ENCODE assay signal across 9 mouse cellular contexts in the genomic region with DNA sequence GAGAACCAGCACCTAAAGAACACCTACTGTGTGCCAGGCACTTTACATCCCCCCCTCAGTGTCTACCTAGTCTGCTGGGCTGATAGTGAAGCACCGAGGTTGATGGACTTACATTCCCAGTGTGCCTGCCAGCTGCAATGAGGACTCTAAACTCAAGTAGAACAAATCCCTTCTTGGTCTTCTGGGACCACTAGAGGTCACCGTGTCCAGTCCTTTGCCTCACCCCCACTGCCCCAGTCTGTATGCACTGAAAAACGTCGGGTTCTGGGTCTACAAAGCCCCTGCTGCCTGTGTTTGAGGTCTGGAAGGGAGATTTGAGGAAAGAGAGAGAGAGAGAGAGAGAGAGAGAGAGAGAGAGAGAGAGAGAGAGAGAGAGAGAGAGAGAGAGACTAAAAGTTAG. TPM values are rescaled to one million over a fixed set of nuclear protein-coding genes. Genes with fewer than 3 reads are reported as not detected.
A peak's percentile ranks its signal among the peaks of the same experiment; 100 is the strongest.
DNase-seq lines count a peak whose midpoint lies in the region; ATAC-seq lines count a peak whose summit lies in the region.
"Had no signal": no experiment of that assay in that cellular context is flagged by ENCODE, and none has a peak within 500 bp of the region (broad histone marks: within the 10 kb centered on the region; RNA-seq: fewer than 3 reads in every experiment).

No protein-coding gene starts in this region.

- H3K4me3 ChIP-seq in kidney, embryonic 16.5 days (ENCODE audit: low read length), result peak overlapping the region; percentile 43
- peak overlapping the region; percentile 56 for H3K4me3 ChIP-seq in embryonic facial prominence, embryonic 10.5 days
- no peak overlapping the region for H3K4me3 ChIP-seq in intestine, embryonic 14.5 days (ENCODE audit: low read depth, low read length)
- no peak overlapping the region; the same call in 1 of the 2 replicates for H3K4me3 ChIP-seq in neural tube, embryonic 14.5 days (ENCODE audit: low read depth, low read length)

- H3K9me3 ChIP-seq in kidney, embryonic 16.5 days (ENCODE audit: low read length), result no peaks in the 10 kb centered on the region
- peaks cover 4% of the 10 kb centered on the region; the same call in 1 of the 2 replicates for H3K9me3 ChIP-seq in embryonic facial prominence, embryonic 10.5 days
- no peaks in the 10 kb centered on the region for H3K9me3 ChIP-seq in intestine, embryonic 14.5 days (ENCODE audit: control insufficient read depth, low read length)
- H3K9me3 ChIP-seq in neural tube, embryonic 14.5 days (ENCODE audit: control insufficient read depth, low read length), result no peaks in the 10 kb centered on the region

- H3K36me3 ChIP-seq in kidney, embryonic 16.5 days (ENCODE audit: insufficient read depth, low read length), result peaks cover 15% of the 10 kb centered on the region
- H3K36me3 ChIP-seq in embryonic facial prominence, embryonic 10.5 days (replicated peaks), result peaks cover 20% of the 10 kb centered on the region
- peaks cover 16% of the 10 kb centered on the region for H3K36me3 ChIP-seq in intestine, embryonic 14.5 days (ENCODE audit: control insufficient read depth, insufficient read depth, low read length)
- H3K36me3 ChIP-seq in neural tube, embryonic 14.5 days (ENCODE audit: control insufficient read depth, insufficient read depth, low read length), result peaks cover 14% of the 10 kb centered on the region

- no peaks in the 10 kb centered on the region for H3K27me3 ChIP-seq in kidney, embryonic 16.5 days (ENCODE audit: insufficient read depth, low read length)
- no peaks in the 10 kb centered on the region for H3K27me3 ChIP-seq in embryonic facial prominence, embryonic 10.5 days (replicated peaks; ENCODE audit: low read depth, poor library complexity, severe bottlenecking)
- no peaks in the 10 kb centered on the region for H3K27me3 ChIP-seq in intestine, embryonic 14.5 days (replicated peaks; ENCODE audit: control insufficient read depth, insufficient read depth, low read length)
- H3K27me3 ChIP-seq in neural tube, embryonic 14.5 days (ENCODE audit: control insufficient read depth, insufficient read depth, low read length), result no peaks in the 10 kb centered on the region
- H3K27me3 ChIP-seq: Patski had no signal

- H3K4me2 ChIP-seq in kidney, embryonic 16.5 days (replicated peaks; ENCODE audit: low read depth, low read length), result peak overlapping the region; percentile 78
- peak overlapping the region; percentile 72 for H3K4me2 ChIP-seq in intestine, embryonic 14.5 days (ENCODE audit: low read length)
- peak overlapping the region; percentile 60 for H3K4me2 ChIP-seq in neural tube, embryonic 14.5 days (ENCODE audit: low read depth, low read length)

- peak overlapping the region; percentile 70 for H3K9ac ChIP-seq in kidney, embryonic 16.5 days (replicated peaks; ENCODE audit: low read length)
- no peak overlapping the region; the same call in 1 of the 2 replicates for H3K9ac ChIP-seq in intestine, embryonic 14.5 days (ENCODE audit: low read length)
- H3K9ac ChIP-seq in neural tube, embryonic 14.5 days (replicated peaks; ENCODE audit: low read depth, low read length), result peak overlapping the region; percentile 57; the same call in 1 of the 2 replicates

- no peak for DNase-seq in kidney, postnatal 25 days
- peak; percentile 39 for DNase-seq in embryonic facial prominence, embryonic 10.5 days (ENCODE audit: low spot score)
- DNase-seq in intestine, embryonic 14.5 days (ENCODE audit: low spot score), result peak; percentile 64
- DNase-seq in ovary, postnatal 36 days (ENCODE audit: low spot score), result no peak
- DNase-seq in layer of hippocampus, adult 8-10 months (ENCODE audit: low spot score in 2 of 2), result no peak
- DNase-seq in layer of hippocampus, postnatal 14 days (ENCODE audit: low spot score in 2 of 2), result no peak

- WGBS in kidney, embryonic 16.5 days, result 0% methylated on average over 4 of the region's 4 CpGs
- 2% methylated on average over 4 of the region's 4 CpGs for WGBS in embryonic facial prominence, embryonic 10.5 days
- WGBS in intestine, embryonic 14.5 days, result 3% methylated on average over 4 of the region's 4 CpGs
- WGBS in neural tube, embryonic 14.5 days, result 6% methylated on average over 4 of the region's 4 CpGs

- ATAC-seq in kidney, embryonic 16.5 days (ENCODE audit: low FRiP score, low TSS enrichment), result no peak
- no peak for ATAC-seq in intestine, embryonic 14.5 days (replicated peaks; ENCODE audit: low FRiP score, low TSS enrichment, low read depth)
- ATAC-seq in neural tube, embryonic 14.5 days (ENCODE audit: low read depth), result no peak

- H3K4me1 ChIP-seq in kidney, embryonic 16.5 days (ENCODE audit: insufficient read depth, low read length), result peaks cover 54% of the 10 kb centered on the region
- H3K4me1 ChIP-seq in embryonic facial prominence, embryonic 10.5 days, result peaks cover 88% of the 10 kb centered on the region
- H3K4me1 ChIP-seq in intestine, embryonic 14.5 days (replicated peaks; ENCODE audit: control insufficient read depth, insufficient read depth, low read length), result peaks cover 53% of the 10 kb centered on the region
- peaks cover 34% of the 10 kb centered on the region for H3K4me1 ChIP-seq in neural tube, embryonic 14.5 days (ENCODE audit: control insufficient read depth, insufficient read depth, low read length)

- H3K27ac ChIP-seq in kidney, embryonic 16.5 days (ENCODE audit: low read length), result peak overlapping the region; percentile 81
- peak overlapping the region; percentile 92 for H3K27ac ChIP-seq in embryonic facial prominence, embryonic 10.5 days (replicated peaks)
- H3K27ac ChIP-seq in intestine, embryonic 14.5 days (ENCODE audit: low read depth), result peak overlapping the region; percentile 95
- peak overlapping the region; percentile 98; the same call in 1 of the 2 replicates for H3K27ac ChIP-seq in neural tube, embryonic 14.5 days (ENCODE audit: low read depth, low read length)

RNA-seq across cellular contexts. Expression of a gene that starts 1.1 kb away (rescaled TPM):
- 2.3 and 2.8 TPM in 2 replicates for polyA plus RNA-seq in kidney, embryonic 16.5 days (2015; fragmentation: Nextera tagmentation; extraction: Ambion mirVana)
- 1.4 and 1.7 TPM in 2 replicates for polyA plus RNA-seq in embryonic facial prominence, embryonic 10.5 days (2016; fragmentation: Nextera tagmentation; extraction: Ambion mirVana)
- polyA plus RNA-seq in intestine, embryonic 14.5 days (2014; fragmentation: Nextera tagmentation; extraction: Ambion mirVana), result 3.7 and 4.0 TPM in 2 replicates
- 0.40 and 1.3 TPM in 2 replicates for polyA plus RNA-seq in neural tube, embryonic 14.5 days (2014; fragmentation: Nextera tagmentation; extraction: Ambion mirVana)
- total RNA-seq in layer of hippocampus, adult 8-10 months (2022), result 1 to 10 TPM; 2.8 to 5.1 (median 4.2) TPM
- 1 to 10 TPM; 2.7 to 2.8 TPM for total RNA-seq in layer of hippocampus, postnatal 14 days (2021)

RNA-seq across cellular contexts. Expression of a gene that starts 2.7 kb away (rescaled TPM):
- polyA plus RNA-seq in kidney, embryonic 16.5 days (2015; fragmentation: Nextera tagmentation; extraction: Ambion mirVana), result 5.8 and 6.2 TPM in 2 replicates
- polyA plus RNA-seq in embryonic facial prominence, embryonic 10.5 days (2016; fragmentation: Nextera tagmentation; extraction: Ambion mirVana), result 4.9 and 5.3 TPM in 2 replicates
- polyA plus RNA-seq in intestine, embryonic 14.5 days (2014; fragmentation: Nextera tagmentation; extraction: Ambion mirVana), result 3.1 and 3.3 TPM in 2 replicates
- polyA plus RNA-seq in neural tube, embryonic 14.5 days (2014; fragmentation: Nextera tagmentation; extraction: Ambion mirVana), result 24.4 and 27.9 TPM in 2 replicates
- total RNA-seq in layer of hippocampus, adult 8-10 months (2022), result 100 to 1,000 TPM in 2 of 4 experiments, 10 to 100 TPM in 2; 89.9 to 111 (median 102) TPM
- total RNA-seq in layer of hippocampus, postnatal 14 days (2021), result 10 to 100 TPM; 67.8 to 76.2 TPM

RNA-seq across cellular contexts. Expression of a gene that starts 9.5 kb away (rescaled TPM):
- polyA plus RNA-seq in kidney, embryonic 16.5 days (2015; fragmentation: Nextera tagmentation; extraction: Ambion mirVana), result 3.6 and 4.2 TPM in 2 replicates
- polyA plus RNA-seq in embryonic facial prominence, embryonic 10.5 days (2016; fragmentation: Nextera tagmentation; extraction: Ambion mirVana), result 4.5 and 4.6 TPM in 2 replicates
- polyA plus RNA-seq in intestine, embryonic 14.5 days (2014; fragmentation: Nextera tagmentation; extraction: Ambion mirVana), result 3.3 and 4.0 TPM in 2 replicates
- 2.8 and 3.7 TPM in 2 replicates for polyA plus RNA-seq in neural tube, embryonic 14.5 days (2014; fragmentation: Nextera tagmentation; extraction: Ambion mirVana)
- 10 to 100 TPM; 13.0 to 15.3 (median 13.9) TPM for total RNA-seq in layer of hippocampus, adult 8-10 months (2022)
- total RNA-seq in layer of hippocampus, postnatal 14 days (2021), result 10 to 100 TPM; 11.5 to 14.6 TPM

RNA-seq across cellular contexts. Expression of a gene that starts 18.2 kb away (rescaled TPM):
- not detected in 2 replicates for polyA plus RNA-seq in kidney, embryonic 16.5 days (2015; fragmentation: Nextera tagmentation; extraction: Ambion mirVana)
- polyA plus RNA-seq in embryonic facial prominence, embryonic 10.5 days (2016; fragmentation: Nextera tagmentation; extraction: Ambion mirVana), result 0.22 TPM in 1 of 2 replicates, not detected in the other
- not detected in 2 replicates for polyA plus RNA-seq in intestine, embryonic 14.5 days (2014; fragmentation: Nextera tagmentation; extraction: Ambion mirVana)
- 0.37 and 0.41 TPM in 2 replicates for polyA plus RNA-seq in neural tube, embryonic 14.5 days (2014; fragmentation: Nextera tagmentation; extraction: Ambion mirVana)
- under 1 TPM; 0.29 to 0.77 (median 0.39) TPM for total RNA-seq in layer of hippocampus, adult 8-10 months (2022)
- total RNA-seq in layer of hippocampus, postnatal 14 days (2021), result under 1 TPM; 0.41 to 0.44 TPM
- polyA plus RNA-seq: Patski had no signal

RNA-seq across cellular contexts. Expression of a gene that starts 39.7 kb away (rescaled TPM):
- polyA plus RNA-seq in kidney, embryonic 16.5 days (2015; fragmentation: Nextera tagmentation; extraction: Ambion mirVana), result 0.26 and 0.41 TPM in 2 replicates
- polyA plus RNA-seq in embryonic facial prominence, embryonic 10.5 days (2016; fragmentation: Nextera tagmentation; extraction: Ambion mirVana), result 0.09 TPM in 1 of 2 replicates, not detected in the other
- 0.23 and 0.26 TPM in 2 replicates for polyA plus RNA-seq in intestine, embryonic 14.5 days (2014; fragmentation: Nextera tagmentation; extraction: Ambion mirVana)
- not detected in 2 replicates for polyA plus RNA-seq in neural tube, embryonic 14.5 days (2014; fragmentation: Nextera tagmentation; extraction: Ambion mirVana)
- 1 to 10 TPM in 1 of 4 experiments, under 1 TPM in 2, not detected in 1; 0.58 to 1.1 (median 0.90) TPM for total RNA-seq in layer of hippocampus, adult 8-10 months (2022)
- total RNA-seq in layer of hippocampus, postnatal 14 days (2021), result not detected

Comparison
In these comparisons a context has a peak if more than half of its experiments do, and no peak if none do; other contexts are left out.
1. H3K4me3 ChIP-seq: peak in kidney, embryonic 16.5 days (single experiment) and embryonic facial prominence, embryonic 10.5 days (single experiment); none in intestine, embryonic 14.5 days (single experiment) and neural tube, embryonic 14.5 days (single experiment).
2. DNase-seq: peak in embryonic facial prominence, embryonic 10.5 days (single experiment) and intestine, embryonic 14.5 days (single experiment); none in kidney, postnatal 25 days (0 of 2), ovary, postnatal 36 days (single experiment), layer of hippocampus, adult 8-10 months (0 of 2) and layer of hippocampus, postnatal 14 days (0 of 2).
3. Peak in every context shown above with its lines, with median percentiles within 50 percentile points of each other: H3K27ac ChIP-seq and H3K4me2 ChIP-seq.